Mouse (Mus musculus) liver, adult (tissue): ENCODE results near the gene Tpst2.
A peak's percentile ranks its signal among the peaks of the same experiment; 100 is the strongest.

ENCODE experiments used
- GATA4 ChIP-seq: IDR thresholded peaks from 2 replicates; pipeline ENCODE4 v1.6.1; 2014; ENCODE audit warnings: mild to moderate bottlenecking, low read length; ENCODE audit not compliant: insufficient replicate concordance

The Tpst2 gene

GRCm38 (mm10) chr5:112272934-112273333 is 3.6 kb upstream of the Tpst2 start:
- TF ChIP-seq GATA4 = no peak

- TF ChIP-seq GATA4 = no peak
Observed at GRCm38 (mm10) chr5:112273746-112274463, 2.6 kb upstream of the Tpst2 start.

GRCm38 (mm10) chr5:112275021-112275804 is 1.3 kb upstream of the Tpst2 start:
- no peak for TF ChIP-seq GATA4

GRCm38 (mm10) chr5:112276907-112277348 is 437 bp downstream of the Tpst2 start:
- TF ChIP-seq GATA4 = no peak

- TF ChIP-seq GATA4 = no peak
Observed at GRCm38 (mm10) chr5:112277906-112278470, 1.5 kb downstream of the Tpst2 start.

GRCm38 (mm10) chr5:112279181-112280021 is 2.9 kb downstream of the Tpst2 start:
- TF ChIP-seq GATA4 = no peak; the same call in 1 of the 2 replicates

- no peak; the same call in 1 of the 2 replicates for TF ChIP-seq GATA4
Observed at GRCm38 (mm10) chr5:112280151-112280550, 3.7 kb downstream of the Tpst2 start.

GRCm38 (mm10) chr5:112280863-112281660 is 4.6 kb downstream of the Tpst2 start:
- TF ChIP-seq GATA4 = no peak

- TF ChIP-seq GATA4 = no peak
Observed at GRCm38 (mm10) chr5:112281676-112282075, 5.2 kb downstream of the Tpst2 start.

GRCm38 (mm10) chr5:112282123-112282779 is 5.8 kb downstream of the Tpst2 start:
- TF ChIP-seq GATA4 = no peak

- no peak for TF ChIP-seq GATA4
Observed at GRCm38 (mm10) chr5:112282780-112283482, 6.4 kb downstream of the Tpst2 start.

- peak; percentile 94; the same call in 1 of the 2 replicates for TF ChIP-seq GATA4
Observed at GRCm38 (mm10) chr5:112283543-112284202, 7.2 kb downstream of the Tpst2 start.

GRCm38 (mm10) chr5:112284203-112284582 is 7.7 kb downstream of the Tpst2 start:
- no peak for TF ChIP-seq GATA4
